Mouse (Mus musculus): ENCODE measurements around the gene A630001G21Rik. TPM values are rescaled to one million over a fixed set of nuclear protein-coding genes. Genes with fewer than 3 reads are reported as not detected.

Gene A630001G21Rik
- total RNA-seq, 1 experiment = 0.76 TPM

DNA sequence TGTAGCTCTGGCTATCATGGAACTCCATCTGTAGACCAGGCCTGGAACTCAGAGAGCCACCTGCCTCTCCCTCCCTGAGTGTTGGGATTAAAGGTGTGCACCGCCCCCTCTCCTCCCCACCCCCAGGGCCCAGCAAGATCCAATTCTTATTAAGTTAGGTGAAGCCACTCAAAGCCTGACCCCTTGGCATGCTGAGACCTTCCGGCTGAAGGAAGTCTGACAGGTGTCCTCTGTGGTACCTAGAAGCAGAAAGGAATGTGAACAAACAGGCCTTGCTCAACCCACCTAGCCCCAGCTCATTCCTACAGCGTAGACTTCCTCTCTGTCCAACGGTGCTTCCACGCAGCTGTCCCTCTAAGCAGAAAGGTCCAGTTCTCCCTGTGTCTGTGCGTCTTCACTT lies 37.5 kb downstream of the A630001G21Rik start:
- DNase-seq (ENCODE audit: low read depth, low spot score) = no peak
- TF ChIP-seq MAFK (IDR thresholded peaks at IDR 0.05; ENCODE audit: insufficient read depth, low read depth, low read length) = no peak
- no peak for TF ChIP-seq CHD2 (IDR thresholded peaks at IDR 0.05; ENCODE audit: low read depth, low read length)
- TF ChIP-seq ZNF384 (IDR thresholded peaks at IDR 0.05; ENCODE audit: low read depth, low read length) = no peak
- TF ChIP-seq ZC3H11A (IDR thresholded peaks at IDR 0.05; ENCODE audit: borderline replicate concordance, low read depth, low read length) = no peak
- TF ChIP-seq HCFC1 (IDR thresholded peaks at IDR 0.05; ENCODE audit: borderline replicate concordance, insufficient read depth, low read length) = no peak
- H3K9ac ChIP-seq (ENCODE audit: insufficient read depth, low read depth, low read length, poor library complexity, severe bottlenecking) = no peak overlapping the region
- peaks cover 2 to 6% of the 10 kb centered on the region in 2 experiments; a peak in 1 of 4 replicates for H3K4me1 ChIP-seq (ENCODE audit: control insufficient read depth in 2 of 2, insufficient read depth in 2 of 2, low read length in 2 of 2, poor library complexity in 1 of 2)
- no peaks in the 10 kb centered on the region for H3K36me3 ChIP-seq (ENCODE audit: control insufficient read depth, insufficient read depth, low read length, poor library complexity, severe bottlenecking)
- H3K4me3 ChIP-seq (ENCODE audit: insufficient read depth in 1 of 2, low read depth in 1 of 2, low read length in 2 of 2, poor library complexity in 1 of 2, severe bottlenecking in 1 of 2) = no peak overlapping the region
- no peaks in the 10 kb centered on the region for H3K9me3 ChIP-seq (ENCODE audit: control insufficient read depth, insufficient read depth, low read depth, low read length)
- H3K27ac ChIP-seq (ENCODE audit: insufficient read depth, low read depth, low read length, poor library complexity, severe bottlenecking) = no peak overlapping the region
- in situ Hi-C loops (cut with MboI; ENCODE audit: low sequenced_read_pairs in 2 of 2, unreplicated experiment in 2 of 2) = loop anchor here in 1 of 2 experiments (25.0 kb wide), 1 partner anchor 154 kb away; the partner anchor contains the start of genes G530012D18Rik and Sp110

DNA sequence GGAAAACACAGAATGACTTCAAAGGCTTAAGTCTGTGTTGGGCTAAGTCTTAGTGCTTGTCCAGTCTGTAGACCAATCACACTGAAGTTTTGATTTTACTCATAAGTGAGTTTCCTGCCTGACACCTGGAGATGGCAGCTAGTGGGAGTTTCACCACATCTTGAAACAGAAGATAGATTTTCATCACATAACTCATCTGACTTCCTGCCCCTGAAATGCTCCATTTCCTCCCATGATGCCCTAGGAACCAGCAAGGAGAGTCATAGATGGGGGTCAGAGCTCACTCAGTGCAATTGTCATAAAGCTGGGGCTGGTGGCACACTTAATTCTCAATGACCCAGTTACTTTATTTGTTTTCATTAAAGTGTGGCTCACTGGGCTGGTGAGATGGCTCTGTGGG lies 38.6 kb downstream of the A630001G21Rik start:
- no peak for TF ChIP-seq MAFK (IDR thresholded peaks at IDR 0.05; ENCODE audit: insufficient read depth, low read depth, low read length)
- TF ChIP-seq ZNF384 (IDR thresholded peaks at IDR 0.05; ENCODE audit: low read depth, low read length) = no peak
- no peak for TF ChIP-seq CHD2 (IDR thresholded peaks at IDR 0.05; ENCODE audit: low read depth, low read length)
- no peak for TF ChIP-seq HCFC1 (IDR thresholded peaks at IDR 0.05; ENCODE audit: borderline replicate concordance, insufficient read depth, low read length)
- no peak for TF ChIP-seq ZC3H11A (IDR thresholded peaks at IDR 0.05; ENCODE audit: borderline replicate concordance, low read depth, low read length)
- in situ Hi-C loops (cut with MboI; ENCODE audit: low sequenced_read_pairs in 2 of 2, unreplicated experiment in 2 of 2) = loop anchor here in 1 of 2 experiments (25.0 kb wide), 1 partner anchor 153 kb away; the partner anchor contains the start of genes G530012D18Rik and Sp110
- Histone ChIP-seq H3K4me1 (ENCODE audit: control insufficient read depth in 2 of 2, insufficient read depth in 2 of 2, low read length in 2 of 2, poor library complexity in 1 of 2) (peaks cover 2 to 10% of the 10 kb centered on the region in 2 experiments; a peak in 2 of 4 replicates), H3K27ac (ENCODE audit: insufficient read depth, low read depth, low read length, poor library complexity, severe bottlenecking) (no peak overlapping the region), H3K36me3 (ENCODE audit: control insufficient read depth, insufficient read depth, low read length, poor library complexity, severe bottlenecking) (no peaks in the 10 kb centered on the region), H3K9me3 (ENCODE audit: control insufficient read depth, insufficient read depth, low read depth, low read length) (no peaks in the 10 kb centered on the region), H3K4me3 (ENCODE audit: insufficient read depth in 1 of 2, low read depth in 1 of 2, low read length in 2 of 2, poor library complexity in 1 of 2, severe bottlenecking in 1 of 2) (no peak overlapping the region), H3K9ac (ENCODE audit: insufficient read depth, low read depth, low read length, poor library complexity, severe bottlenecking) (no peak overlapping the region)
- DNase-seq (ENCODE audit: low read depth, low spot score) = no peak

GRCm38 (mm10) chr1:85739000-85739399 lies 39.4 kb downstream of the A630001G21Rik start:
- Histone ChIP-seq H3K36me3 (ENCODE audit: control insufficient read depth, insufficient read depth, low read length, poor library complexity, severe bottlenecking) (no peaks in the 10 kb centered on the region), H3K9ac (ENCODE audit: insufficient read depth, low read depth, low read length, poor library complexity, severe bottlenecking) (no peak overlapping the region), H3K4me3 (ENCODE audit: insufficient read depth in 1 of 2, low read depth in 1 of 2, low read length in 2 of 2, poor library complexity in 1 of 2, severe bottlenecking in 1 of 2) (no peak overlapping the region), H3K27ac (ENCODE audit: insufficient read depth, low read depth, low read length, poor library complexity, severe bottlenecking) (no peak overlapping the region), H3K9me3 (ENCODE audit: control insufficient read depth, insufficient read depth, low read depth, low read length) (no peaks in the 10 kb centered on the region), H3K4me1 (ENCODE audit: control insufficient read depth in 2 of 2, insufficient read depth in 2 of 2, low read length in 2 of 2, poor library complexity in 1 of 2) (peaks cover 2 to 10% of the 10 kb centered on the region in 2 experiments; a peak in 2 of 4 replicates)
- TF ChIP-seq MAFK (IDR thresholded peaks at IDR 0.05; ENCODE audit: insufficient read depth, low read depth, low read length) (no peak), ZC3H11A (IDR thresholded peaks at IDR 0.05; ENCODE audit: borderline replicate concordance, low read depth, low read length) (no peak), HCFC1 (IDR thresholded peaks at IDR 0.05; ENCODE audit: borderline replicate concordance, insufficient read depth, low read length) (no peak), CHD2 (IDR thresholded peaks at IDR 0.05; ENCODE audit: low read depth, low read length) (no peak), ZNF384 (IDR thresholded peaks at IDR 0.05; ENCODE audit: low read depth, low read length) (no peak)
- in situ Hi-C loops (cut with MboI; ENCODE audit: low sequenced_read_pairs in 2 of 2, unreplicated experiment in 2 of 2) = loop anchor here in 1 of 2 experiments (25.0 kb wide), 1 partner anchor 152 kb away; the partner anchor contains the start of genes G530012D18Rik and Sp110
- DNase-seq (ENCODE audit: low read depth, low spot score) = no peak

GRCm38 (mm10) chr1:85736355-85737184 lies 41.9 kb downstream of the A630001G21Rik start:
- Histone ChIP-seq H3K9ac (ENCODE audit: insufficient read depth, low read depth, low read length, poor library complexity, severe bottlenecking) (peak overlapping the region; percentile 69; the same call in 1 of the 2 replicates), H3K9me3 (ENCODE audit: control insufficient read depth, insufficient read depth, low read depth, low read length) (no peaks in the 10 kb centered on the region), H3K4me3 (ENCODE audit: insufficient read depth in 1 of 2, low read depth in 1 of 2, low read length in 2 of 2, poor library complexity in 1 of 2, severe bottlenecking in 1 of 2) (peak overlapping the region; percentile 26 to 38; a peak in 1 of 4 replicates), H3K27ac (ENCODE audit: insufficient read depth, low read depth, low read length, poor library complexity, severe bottlenecking) (no peak overlapping the region; the same call in 1 of the 2 replicates), H3K36me3 (ENCODE audit: control insufficient read depth, insufficient read depth, low read length, poor library complexity, severe bottlenecking) (no peaks in the 10 kb centered on the region), H3K4me1 (ENCODE audit: control insufficient read depth in 2 of 2, insufficient read depth in 2 of 2, low read length in 2 of 2, poor library complexity in 1 of 2) (peaks cover 2 to 10% of the 10 kb centered on the region in 2 experiments; a peak in 2 of 4 replicates)
- in situ Hi-C loops (cut with MboI; ENCODE audit: low sequenced_read_pairs in 2 of 2, unreplicated experiment in 2 of 2) = loop anchor here in 1 of 2 experiments (25.0 kb wide), 1 partner anchor 149 kb away; the partner anchor contains the start of genes G530012D18Rik and Sp110
- DNase-seq (ENCODE audit: low read depth, low spot score) = peak; percentile 61
- TF ChIP-seq ZC3H11A (IDR thresholded peaks at IDR 0.05; ENCODE audit: borderline replicate concordance, low read depth, low read length) = peak; percentile 94
- no peak for TF ChIP-seq ZNF384 (IDR thresholded peaks at IDR 0.05; ENCODE audit: low read depth, low read length)
